Mouse (Mus musculus) ZHBTc4 (cell line): ENCODE measurements at regions not wholly inside any gene's neighbourhood (a gene's known extent, or its start where the extent isn't known, plus 50 kb on each side); places are given as distances from the start of the nearest gene placed in this dataset.
"Not testable (repeated sequence)": the region's sequence is repeated elsewhere in the genome, so short reads cannot be mapped to it uniquely, and the experiment has no call there.

Source experiments
- DNase-seq: peaks from one replicate; pipeline ENCODE4 v3.0.0-alpha.2; 2011; ENCODE audit warnings: low read depth, low spot score

GRCm38 (mm10) chr8:103634951-103635350 is 466.5 kb upstream of the Cdh5 start:
- no peak for DNase-seq

- DNase-seq: no peak
These were observed 457.8 kb upstream of the Cdh5 start for GRCm38 (mm10) chr8:103643621-103644020.

- DNase-seq: no peak
These were observed 457.3 kb upstream of the Cdh5 start for GRCm38 (mm10) chr8:103644106-103644505.

- no peak for DNase-seq
These were observed 456.6 kb upstream of the Cdh5 start for GRCm38 (mm10) chr8:103644845-103645244.

GRCm38 (mm10) chr8:103664796-103665195 is 436.6 kb upstream of the Cdh5 start:
- DNase-seq: no peak

- DNase-seq: peak; percentile 64
These were observed 415.2 kb upstream of the Cdh5 start for GRCm38 (mm10) chr8:103686233-103686632.

- DNase-seq: no peak
These were observed 411.0 kb upstream of the Cdh5 start for GRCm38 (mm10) chr8:103690438-103690837.

GRCm38 (mm10) chr8:103693531-103693930 is 407.9 kb upstream of the Cdh5 start:
- no peak for DNase-seq

- DNase-seq: no peak
These were observed 407.0 kb upstream of the Cdh5 start for GRCm38 (mm10) chr8:103694331-103694891.

- DNase-seq: no peak
These were observed 402.4 kb upstream of the Cdh5 start for GRCm38 (mm10) chr8:103699016-103699520.

- DNase-seq: peak; percentile 19
These were observed 399.2 kb upstream of the Cdh5 start for GRCm38 (mm10) chr8:103702236-103702635.

- DNase-seq: no peak
These were observed 395.3 kb upstream of the Cdh5 start for GRCm38 (mm10) chr8:103706084-103706483.

- DNase-seq: not testable (repeated sequence)
These were observed 390.6 kb upstream of the Cdh5 start for GRCm38 (mm10) chr8:103710871-103711270.

GRCm38 (mm10) chr8:103717723-103718122 is 383.7 kb upstream of the Cdh5 start:
- DNase-seq: no peak

- DNase-seq: no peak
These were observed 368.0 kb upstream of the Cdh5 start for GRCm38 (mm10) chr8:103733466-103733865.

GRCm38 (mm10) chr8:103738330-103738729 is 363.1 kb upstream of the Cdh5 start:
- no peak for DNase-seq

- no peak for DNase-seq
These were observed 360.0 kb upstream of the Cdh5 start for GRCm38 (mm10) chr8:103741395-103741794.

- DNase-seq: no peak
These were observed 352.7 kb upstream of the Cdh5 start for GRCm38 (mm10) chr8:103748734-103749133.

GRCm38 (mm10) chr8:103750278-103751097 is 350.9 kb upstream of the Cdh5 start:
- no peak for DNase-seq

- DNase-seq: no peak
These were observed 350.3 kb upstream of the Cdh5 start for GRCm38 (mm10) chr8:103751161-103751560.

GRCm38 (mm10) chr8:103763821-103764220 is 337.6 kb upstream of the Cdh5 start:
- DNase-seq: no peak

- no peak for DNase-seq
These were observed 321.8 kb upstream of the Cdh5 start for GRCm38 (mm10) chr8:103779658-103780057.

GRCm38 (mm10) chr8:103788308-103788707 is 313.1 kb upstream of the Cdh5 start:
- no peak for DNase-seq
